Mouse (Mus musculus): ENCODE results near the gene Szrd1.

The Szrd1 gene

DNA sequence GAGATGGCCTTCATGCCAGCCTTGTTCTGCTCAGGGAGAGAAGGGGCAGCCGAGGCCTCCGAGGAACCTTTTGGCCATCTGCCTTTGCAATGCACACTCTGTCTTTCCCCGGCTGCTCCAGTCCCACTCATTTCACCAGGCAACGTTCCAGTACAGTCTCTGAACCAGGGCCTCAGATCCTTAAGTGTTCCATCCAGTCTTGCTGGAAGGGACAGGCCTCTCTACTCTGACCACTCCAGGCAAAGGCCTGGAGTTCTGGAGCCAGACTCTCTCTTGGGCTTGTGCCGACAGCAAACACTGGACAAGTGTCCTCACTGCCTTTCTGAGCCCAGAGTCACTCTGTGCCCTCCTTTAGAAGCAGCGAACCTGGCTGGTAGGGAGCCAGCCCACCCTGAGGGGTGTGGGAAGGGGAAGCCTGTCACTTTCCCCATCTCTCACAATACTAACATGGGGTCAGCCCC is 25.0 kb downstream of the Szrd1 start:
- DNase-seq (ENCODE audit: low spot score) = no peak

DNA sequence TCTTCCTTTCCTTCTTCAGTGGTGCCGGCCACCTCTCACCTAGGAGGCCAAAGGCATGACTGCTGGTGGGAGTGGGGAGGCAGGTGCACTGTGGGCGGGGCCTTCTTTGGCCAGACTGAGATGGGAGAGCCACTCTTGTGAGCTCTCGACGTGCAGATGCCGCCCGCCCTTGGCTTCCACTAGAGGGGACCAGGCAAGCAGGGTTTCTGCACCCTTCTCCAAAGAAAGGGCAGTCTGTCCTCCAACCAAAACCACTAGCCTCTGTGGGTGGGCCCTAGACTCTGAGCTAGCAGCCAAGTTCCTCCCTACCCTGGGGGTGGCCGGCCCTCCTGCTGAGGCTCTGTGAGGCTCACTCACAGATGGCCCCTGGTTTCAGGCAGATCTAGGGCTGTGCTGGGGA is 25.7 kb downstream of the Szrd1 start:
- no peak for DNase-seq (ENCODE audit: low spot score)

DNA sequence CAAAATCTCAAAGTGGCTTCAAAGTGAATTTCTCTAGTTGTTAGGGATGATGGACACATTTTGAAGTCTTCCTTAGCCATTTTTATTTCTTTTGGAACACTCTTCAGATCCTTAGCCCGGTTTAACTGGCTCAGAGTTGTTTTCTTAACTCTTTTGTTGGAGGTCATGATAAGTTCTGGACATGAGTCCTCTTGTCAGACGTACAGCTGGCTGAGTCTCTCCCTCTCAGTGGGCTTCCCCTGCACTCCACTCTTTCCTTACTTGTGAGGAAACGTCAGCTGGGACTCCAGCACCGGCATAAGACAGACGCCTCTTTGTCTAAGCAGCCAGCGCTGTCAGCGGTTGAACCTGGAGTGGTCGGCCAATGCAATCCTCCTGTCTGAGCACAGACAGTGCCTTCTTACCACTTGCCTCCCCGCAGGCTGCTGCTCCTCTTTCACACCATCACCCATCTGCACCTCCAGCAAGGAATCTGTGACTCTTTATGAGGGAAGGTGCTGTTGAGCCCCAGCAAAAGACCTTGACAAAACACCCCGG is 31.3 kb downstream of the Szrd1 start:
- DNase-seq (ENCODE audit: low spot score) = peak; percentile 49

DNA sequence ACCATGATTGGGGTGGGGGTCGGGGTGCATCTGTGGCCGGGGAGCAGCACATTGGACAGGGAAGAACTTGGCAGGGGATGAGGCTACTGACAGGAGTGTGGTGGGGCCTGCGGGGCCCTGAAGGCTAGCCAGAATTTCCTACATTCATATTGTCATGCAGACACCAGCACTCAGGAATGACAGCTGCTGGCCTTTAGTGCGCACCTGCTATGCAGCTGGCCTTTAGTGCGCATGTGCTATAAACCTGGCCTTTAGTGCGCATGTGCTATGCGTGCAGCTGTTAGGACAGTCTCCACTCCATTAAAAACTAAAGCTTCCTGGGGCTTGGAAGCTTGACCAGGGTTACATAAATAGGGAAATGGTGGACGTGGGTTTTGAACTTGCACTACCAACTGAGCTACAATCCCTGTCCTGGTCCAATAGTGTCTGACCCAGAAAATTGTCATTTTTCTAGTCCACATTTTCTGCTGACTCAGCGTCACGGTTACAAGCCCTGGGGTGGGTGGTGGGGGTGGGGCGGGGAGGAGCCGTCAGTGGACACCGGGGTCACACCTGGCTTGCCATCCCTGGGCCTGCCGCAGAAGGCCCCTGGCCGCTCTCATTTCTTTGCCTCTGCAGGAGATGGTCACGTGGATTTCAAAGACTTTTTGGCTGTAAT is 32.9 kb downstream of the Szrd1 start:
- no peak for DNase-seq (ENCODE audit: low spot score)

DNA sequence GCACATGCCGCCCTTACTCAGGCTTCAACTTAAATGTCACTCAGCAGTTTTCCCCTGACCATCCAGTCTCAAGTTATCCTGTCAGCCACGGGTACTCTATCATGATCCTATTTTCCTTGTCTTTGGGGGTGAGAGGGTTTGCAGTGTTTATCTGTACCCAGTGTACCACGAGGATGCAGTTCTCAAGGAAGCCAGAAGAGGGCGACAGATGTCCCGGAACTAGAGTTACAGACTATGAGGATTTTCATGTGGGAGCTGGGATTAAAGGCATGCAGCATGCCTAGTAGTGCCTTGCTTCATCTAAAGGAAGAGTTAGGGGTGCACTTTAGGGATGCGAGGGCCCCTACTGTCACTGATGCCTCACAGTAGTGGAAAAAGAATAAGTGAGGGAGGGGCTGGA is 37.7 kb downstream of the Szrd1 start:
- DNase-seq (ENCODE audit: low spot score) = peak; percentile 64

DNA sequence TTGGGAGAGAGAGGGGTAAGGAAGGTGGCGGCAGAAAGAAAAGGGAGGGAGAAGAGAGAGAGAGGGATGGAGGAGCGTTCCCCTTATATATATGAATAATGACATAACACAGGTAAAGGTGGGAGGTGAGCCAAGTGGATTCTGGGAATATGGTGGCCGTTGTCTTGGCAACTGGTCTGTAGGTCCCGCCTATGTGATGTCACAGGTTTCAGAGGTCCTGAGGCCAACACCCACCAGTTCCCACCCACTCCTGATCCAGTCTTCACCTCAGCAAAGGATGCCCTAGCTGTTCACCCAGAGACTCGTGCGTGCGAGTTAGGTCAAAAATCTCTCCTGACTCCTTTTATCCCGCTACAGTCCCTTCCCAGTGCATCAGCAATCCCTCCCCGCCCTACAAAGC is 38.3 kb downstream of the Szrd1 start:
- no peak for DNase-seq (ENCODE audit: low spot score)

DNA sequence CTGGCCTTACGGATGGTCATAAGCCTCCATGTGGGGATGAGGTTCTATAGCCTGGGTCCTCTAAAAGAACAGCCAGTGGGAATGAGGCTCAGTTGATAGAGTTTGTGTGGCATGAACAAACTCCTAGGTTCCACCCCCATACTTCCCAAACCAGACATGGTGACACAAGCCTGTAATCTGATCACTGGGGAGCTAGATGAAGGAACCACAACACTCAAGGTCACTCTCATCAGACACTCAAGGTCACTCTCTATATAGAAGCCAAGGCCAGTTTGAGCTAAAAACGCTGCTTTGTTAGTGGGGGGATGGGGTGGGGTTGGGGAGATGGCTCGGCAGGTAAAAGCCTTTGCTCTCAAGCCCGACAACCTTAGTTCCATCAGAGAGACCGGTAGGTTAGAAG is 39.6 kb downstream of the Szrd1 start:
- no peak for DNase-seq (ENCODE audit: low spot score)

DNA sequence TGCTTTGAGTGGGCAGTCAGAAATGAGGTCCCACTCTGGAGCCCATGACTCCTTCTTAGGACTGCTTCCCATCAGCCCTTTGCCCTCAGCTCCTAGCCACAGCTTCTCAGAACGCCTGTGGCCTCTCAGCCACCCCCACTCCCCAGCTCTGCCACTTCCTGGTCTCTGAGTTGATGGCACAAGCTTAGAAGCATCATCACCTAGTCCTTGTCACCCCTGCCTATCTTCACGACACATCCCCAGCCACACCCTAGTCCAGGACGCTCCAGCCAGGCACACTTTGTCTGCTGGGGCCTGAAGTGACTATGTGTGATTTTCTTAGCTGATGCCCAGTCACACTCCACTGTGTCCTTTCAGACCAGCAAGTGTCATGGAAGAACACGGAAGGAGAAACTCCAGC is 40.6 kb downstream of the Szrd1 start:
- DNase-seq (ENCODE audit: low spot score) = no peak

DNA sequence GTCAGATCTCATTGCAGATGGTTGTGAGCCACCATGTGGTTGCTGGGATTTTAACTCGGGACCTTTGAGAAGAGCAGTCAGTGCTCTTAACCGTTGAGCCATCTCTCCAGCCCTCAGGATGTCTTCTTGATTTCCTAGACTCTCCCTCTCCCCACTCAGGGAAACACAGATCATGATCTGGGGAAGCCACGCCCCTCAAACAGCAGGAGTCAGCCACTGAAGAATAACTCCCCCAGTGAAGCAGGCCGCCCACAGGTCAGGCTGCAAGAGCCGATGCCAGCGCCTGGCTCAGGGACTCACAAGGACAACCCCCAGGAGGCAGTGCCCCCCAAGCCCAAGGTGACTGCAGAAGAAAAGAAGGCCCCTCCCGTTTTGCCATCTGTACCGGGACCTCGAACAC is 42.9 kb downstream of the Szrd1 start:
- no peak for DNase-seq (ENCODE audit: low spot score)

DNA sequence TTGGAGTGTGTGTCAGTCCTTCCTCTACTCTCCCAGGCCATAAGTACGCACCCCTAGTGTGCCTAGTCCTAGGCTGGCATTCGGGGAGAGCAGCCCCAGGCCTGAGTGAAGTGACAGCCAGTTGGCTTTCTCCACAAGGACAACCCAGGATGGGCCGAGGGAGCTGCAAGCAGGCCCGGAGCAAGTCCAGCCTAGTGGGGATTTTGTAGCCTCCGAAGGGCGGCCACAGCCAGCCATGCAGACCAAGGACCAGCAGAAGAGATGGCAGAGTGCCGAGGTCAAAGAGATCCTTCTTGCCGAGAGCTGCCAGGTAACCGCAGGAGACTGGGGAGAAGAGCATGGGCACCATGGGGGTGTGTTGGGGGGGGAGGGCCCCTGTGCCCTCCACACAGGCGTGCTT is 44.6 kb downstream of the Szrd1 start:
- no peak for DNase-seq (ENCODE audit: low spot score)

DNA sequence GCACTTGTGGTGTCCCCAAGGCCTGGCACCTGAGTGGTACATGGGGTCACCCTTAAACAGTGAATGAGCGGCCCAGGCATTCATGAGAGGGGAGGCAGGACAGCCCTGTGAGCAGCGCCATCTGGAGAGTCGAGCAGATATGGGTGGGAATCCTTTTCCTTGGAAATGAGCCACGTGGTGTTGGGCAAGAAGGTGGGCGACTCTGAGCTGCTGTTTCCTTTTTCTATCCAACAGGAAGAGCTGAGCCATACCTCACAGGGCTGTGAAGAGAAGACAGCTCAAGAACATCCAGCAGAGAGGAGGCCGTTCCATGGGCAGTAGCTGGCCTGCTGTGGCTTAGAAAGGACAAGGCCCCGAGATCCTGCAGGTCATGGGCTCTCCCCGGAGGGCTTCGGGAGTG is 50.9 kb downstream of the Szrd1 start:
- DNase-seq (ENCODE audit: low spot score) = no peak

DNA sequence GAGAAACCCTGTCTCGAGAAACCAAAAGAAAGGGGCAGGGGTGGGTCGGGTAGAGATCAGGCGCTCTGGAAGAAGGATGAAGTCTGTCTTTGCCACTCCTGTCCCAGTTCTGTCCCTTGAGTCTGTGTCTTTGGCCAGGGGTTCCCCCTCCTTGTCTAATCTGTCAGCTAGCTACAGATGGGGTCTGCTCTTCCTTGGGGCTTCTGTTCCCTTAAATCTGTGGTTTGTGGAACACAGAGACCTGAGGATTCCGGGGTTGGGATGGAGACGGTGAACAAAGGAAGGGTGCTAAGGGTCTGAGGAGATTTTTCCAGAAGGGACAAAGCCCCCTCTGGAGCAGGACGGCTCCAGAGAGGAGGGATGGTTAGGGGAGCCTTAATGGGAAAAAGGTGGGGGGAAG is 51.5 kb downstream of the Szrd1 start, which contains the start of gene Spata21:
Spata21 (plus strand) TSS at position 301 of the 400 bp plus-strand sequence.
- no peak for DNase-seq (ENCODE audit: low spot score)

DNA sequence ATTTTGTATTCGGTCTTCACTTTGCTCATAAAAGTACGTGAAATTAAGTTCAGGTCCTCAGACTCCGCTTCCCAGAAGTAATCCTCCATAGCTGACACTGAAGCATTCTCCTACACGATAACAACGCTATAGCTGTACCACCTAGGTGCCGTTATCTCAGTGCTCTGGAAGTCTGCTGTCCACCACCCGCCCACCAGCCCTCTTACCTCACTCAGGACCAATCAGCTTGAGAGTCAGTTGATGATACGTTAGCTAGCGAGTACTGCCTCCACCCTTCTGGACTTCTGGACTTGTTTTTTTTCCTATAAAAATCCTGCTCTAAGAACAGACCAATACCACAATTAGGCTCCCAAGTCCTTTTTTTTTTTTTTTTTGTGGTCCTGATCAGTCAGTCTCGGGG is 52.7 kb downstream of the Szrd1 start:
- no peak for DNase-seq (ENCODE audit: low spot score)

DNA sequence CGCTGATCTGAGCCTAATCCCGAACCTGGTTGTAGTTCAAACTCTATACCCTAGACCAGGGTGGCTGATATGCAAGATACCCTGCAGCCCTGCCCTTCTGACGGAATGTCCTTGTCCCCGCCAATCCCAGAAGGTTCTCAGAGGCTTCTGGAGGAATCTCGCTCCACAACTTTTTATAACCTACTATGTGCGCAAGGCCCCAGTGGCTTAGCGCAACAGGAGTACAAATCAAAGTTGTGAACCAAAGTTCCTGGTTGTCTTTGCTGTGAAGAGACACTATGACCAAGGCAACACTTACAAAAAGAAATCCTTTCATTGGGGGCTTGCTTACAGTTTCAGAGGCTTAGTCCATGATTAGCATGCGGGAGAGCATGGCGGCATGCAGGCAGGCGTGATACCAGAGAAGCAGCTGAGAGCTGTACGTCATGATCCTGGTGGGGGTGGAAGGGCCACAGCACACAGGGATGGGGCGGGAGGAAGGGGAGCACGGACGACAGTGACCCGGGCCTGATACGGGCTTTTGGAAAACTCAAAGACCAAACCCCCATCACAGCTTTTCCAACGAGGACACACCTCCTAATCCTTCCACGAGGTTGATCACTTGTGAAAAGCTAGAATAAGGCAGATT is 61.0 kb downstream of the Szrd1 start:
- DNase-seq (ENCODE audit: low spot score) = no peak

DNA sequence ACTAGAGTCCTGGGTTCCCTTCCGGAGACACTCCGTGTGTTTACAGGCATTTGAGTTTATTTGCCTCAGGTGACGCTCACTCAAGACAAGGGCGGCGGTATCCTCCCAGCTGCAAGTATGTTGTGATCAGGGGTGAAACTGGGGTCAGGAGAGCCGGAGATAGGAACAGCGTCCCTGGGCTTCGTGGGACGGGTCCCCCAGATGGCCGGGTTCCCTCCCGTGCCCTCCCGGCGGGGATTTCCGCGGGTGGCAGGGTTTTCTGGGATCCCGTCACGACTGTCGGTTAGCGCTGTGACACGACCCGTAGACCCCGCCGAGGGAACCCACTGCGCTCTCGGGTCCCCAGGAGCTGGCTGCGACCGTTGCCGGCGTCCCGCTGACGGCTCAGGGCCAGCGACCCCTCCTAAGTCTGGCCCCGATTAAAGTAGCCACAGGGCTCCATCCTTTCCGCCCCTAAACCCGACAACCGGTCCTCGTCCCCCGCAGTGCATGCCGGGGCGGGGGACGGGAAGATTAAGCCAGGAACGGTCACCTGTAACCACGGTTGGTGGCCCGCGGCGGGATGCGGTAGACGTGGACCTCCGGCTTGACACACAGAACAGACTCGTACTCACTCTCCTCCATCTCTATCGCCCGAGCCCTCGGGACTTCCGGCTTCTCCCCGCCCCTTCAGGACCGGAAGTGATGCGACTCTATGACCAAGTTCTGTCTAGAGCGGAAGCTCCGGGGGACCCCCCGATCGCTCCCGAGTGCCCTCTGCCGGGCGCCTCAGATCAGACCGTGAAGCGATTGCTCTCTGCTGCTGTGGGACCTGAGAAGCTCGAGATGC is 61.7 kb downstream of the Szrd1 start, which contains the start of gene Necap2:
Necap2 (minus strand) TSS at position 677 of the 829 bp plus-strand sequence.
- DNase-seq (ENCODE audit: low spot score) = peak; percentile 98

DNA sequence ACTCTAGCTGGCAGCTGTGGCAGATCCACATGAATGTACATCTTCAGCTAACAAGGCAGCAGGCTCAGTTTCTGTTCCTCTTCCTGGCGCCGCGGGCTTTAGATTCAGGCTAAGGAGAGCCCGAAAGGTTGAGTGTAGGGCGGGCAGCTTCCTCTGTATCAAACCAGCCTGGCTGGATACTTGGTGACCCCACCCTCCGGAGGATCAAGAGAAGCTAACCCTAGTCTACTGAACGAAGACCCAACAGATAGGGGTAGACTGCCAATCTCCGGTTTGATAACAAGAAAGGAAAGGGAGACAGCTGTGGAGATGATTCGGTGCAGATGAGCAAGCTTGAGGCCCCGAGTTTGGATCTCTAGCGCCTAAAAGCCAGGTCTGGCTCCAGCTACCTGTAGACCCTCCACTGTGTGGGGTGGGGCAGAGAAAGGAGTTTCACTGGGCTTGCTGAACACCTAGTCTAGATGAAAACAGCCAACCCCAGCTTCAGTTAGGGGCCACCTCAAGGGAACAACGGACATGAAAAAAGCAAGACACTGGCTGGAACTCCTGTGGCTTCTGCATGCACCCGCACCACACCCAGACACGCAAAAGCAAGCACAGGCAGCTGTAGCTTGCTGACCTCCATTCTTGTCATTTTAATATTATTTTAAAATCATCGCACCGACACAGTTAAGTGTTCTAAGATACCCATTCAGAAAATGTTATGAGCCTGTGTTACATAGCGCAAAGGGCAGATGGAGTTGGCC is 62.6 kb downstream of the Szrd1 start:
- no peak for DNase-seq (ENCODE audit: low spot score)

DNA sequence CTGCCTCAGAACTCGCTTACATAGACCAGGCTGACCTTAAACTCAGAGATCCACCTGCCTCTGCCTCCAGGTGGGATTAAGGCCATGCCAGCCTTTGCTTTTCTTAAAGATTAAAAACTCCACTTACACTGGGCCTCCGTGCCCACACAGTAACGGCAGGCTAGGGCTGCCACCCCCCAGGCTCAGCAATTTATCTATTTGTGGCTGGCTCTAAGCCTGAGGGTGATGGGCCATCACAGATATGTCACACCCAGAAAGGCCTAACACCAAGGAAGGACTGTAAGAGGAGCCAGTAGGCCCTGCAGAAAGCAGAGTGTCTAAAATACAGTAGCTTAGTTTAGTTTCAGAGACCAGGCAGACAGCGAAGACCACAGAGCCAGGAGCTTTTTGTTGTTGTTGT is 65.5 kb downstream of the Szrd1 start:
- DNase-seq (ENCODE audit: low spot score) = no peak

DNA sequence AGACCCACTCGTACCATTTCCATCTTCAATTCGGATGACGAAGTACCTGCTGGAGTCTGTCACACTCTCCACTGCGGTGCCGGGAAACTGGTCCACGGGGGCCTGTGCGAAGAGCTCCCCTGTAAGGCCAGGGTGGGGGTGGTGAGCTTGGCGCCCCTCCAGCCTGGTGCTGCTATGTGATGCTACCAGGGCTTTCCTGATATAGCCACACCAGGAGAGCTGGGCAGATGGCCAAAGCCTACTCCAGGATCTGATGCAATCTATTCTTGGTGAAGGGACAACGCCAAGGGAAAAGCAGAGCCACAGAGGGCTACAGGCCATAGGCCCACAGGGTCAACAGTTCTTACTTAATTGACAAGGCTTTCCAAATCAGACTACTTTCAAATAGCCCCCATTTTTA is 65.9 kb downstream of the Szrd1 start:
- DNase-seq (ENCODE audit: low spot score) = no peak

DNA sequence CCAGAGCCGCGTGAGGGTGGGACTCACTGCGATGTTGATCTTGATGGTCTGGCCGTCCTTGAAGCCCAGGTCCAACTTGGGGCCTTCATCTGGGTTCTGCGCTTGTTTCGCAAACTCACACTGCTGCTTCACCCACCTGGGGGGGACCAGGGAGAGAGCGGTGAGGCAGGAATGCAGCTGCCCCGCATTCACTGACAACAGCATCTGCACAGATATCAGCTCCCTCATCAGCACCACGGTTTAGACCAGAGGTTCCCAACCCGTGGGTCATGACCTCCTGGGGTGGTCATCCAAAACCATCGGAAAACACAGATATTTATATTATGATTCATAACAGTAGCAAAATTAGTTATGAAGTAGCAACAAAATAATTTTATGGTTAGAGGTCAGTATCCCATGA is 67.1 kb downstream of the Szrd1 start:
- DNase-seq (ENCODE audit: low spot score) = no peak

DNA sequence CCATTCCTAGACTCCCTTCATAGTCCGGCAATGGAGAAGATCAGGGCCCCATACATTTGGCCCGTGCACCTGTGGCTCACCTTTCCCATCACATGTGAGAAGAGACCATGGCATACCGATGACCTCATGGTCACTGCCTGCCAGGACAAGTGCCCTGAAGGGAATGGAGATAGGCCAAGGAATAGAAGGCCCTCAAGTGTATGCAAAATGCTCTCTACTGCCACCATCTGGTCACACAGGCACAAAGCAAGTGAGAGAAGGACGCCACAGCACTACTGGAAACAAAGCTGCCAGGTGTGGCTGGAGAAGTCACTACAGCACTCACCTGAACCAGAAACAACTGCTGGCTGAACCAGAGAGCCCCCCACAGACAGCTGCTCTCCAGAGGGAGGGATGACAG is 69.8 kb downstream of the Szrd1 start:
- peak; percentile 74 for DNase-seq (ENCODE audit: low spot score)

DNA sequence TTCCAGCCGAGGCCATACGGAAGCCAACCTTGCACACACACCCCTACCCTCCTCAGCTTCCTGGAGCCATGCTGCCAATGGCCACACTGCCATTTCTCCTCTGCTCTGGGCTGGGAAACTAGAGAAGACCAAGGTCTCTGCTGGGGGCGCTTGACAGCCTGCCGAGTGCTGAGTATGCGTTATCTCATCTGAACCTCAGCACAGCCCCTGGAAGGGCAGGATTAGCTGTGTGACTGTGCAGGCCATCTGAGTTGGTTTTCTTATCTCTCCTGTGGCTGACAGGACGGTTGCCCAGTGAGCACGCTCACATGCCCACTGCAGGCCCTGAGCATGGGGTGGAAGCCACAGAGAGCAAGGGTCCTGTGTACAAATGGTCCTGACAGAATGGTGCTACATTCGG is 70.9 kb downstream of the Szrd1 start:
- no peak for DNase-seq (ENCODE audit: low spot score)

DNA sequence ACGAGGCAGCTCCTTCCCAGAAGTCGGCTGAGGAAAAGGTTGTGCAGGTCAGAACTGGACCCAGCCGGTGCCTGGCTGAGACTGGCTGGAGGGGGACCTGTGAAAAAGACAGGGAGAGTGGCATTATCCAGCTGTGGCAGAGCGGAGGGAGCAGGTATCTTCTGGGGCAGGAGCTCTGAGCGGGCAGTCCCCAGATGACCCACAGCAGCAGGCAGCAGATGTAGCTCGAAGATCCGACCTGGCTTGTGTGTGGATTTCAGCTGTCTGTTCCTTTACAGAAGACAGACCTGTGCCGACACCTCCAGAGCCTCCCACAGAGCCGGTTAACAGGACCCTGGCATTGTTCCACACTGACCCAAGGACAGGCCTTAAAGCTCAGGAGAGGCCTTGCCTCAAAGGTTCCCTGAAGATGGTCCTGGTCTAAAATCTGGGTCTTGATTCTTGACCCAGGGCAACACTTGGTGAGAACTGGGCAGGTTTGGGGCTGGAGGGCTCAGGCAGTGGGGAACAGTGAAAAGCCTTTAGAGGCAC is 72.0 kb downstream of the Szrd1 start:
- no peak for DNase-seq (ENCODE audit: low spot score)

Data from embryo, embryonic 10.5 days (tissue).